Mouse (Mus musculus) c-Kit-positive CD71-positive TER-119-negative erythroid progenitor cells, embryonic 14.5 days (primary cell): Measurements from ENCODE around the gene Gpr63.
"Not testable (repeated sequence)": the region's sequence is repeated elsewhere in the genome, so short reads cannot be mapped to it uniquely, and the experiment has no call there.

Experiments used
- DNase-seq: peaks from one replicate; pipeline ENCODE4 v3.0.0-alpha.2; 2013; ENCODE audit warnings: low read depth

Gpr63 gene

DNA sequence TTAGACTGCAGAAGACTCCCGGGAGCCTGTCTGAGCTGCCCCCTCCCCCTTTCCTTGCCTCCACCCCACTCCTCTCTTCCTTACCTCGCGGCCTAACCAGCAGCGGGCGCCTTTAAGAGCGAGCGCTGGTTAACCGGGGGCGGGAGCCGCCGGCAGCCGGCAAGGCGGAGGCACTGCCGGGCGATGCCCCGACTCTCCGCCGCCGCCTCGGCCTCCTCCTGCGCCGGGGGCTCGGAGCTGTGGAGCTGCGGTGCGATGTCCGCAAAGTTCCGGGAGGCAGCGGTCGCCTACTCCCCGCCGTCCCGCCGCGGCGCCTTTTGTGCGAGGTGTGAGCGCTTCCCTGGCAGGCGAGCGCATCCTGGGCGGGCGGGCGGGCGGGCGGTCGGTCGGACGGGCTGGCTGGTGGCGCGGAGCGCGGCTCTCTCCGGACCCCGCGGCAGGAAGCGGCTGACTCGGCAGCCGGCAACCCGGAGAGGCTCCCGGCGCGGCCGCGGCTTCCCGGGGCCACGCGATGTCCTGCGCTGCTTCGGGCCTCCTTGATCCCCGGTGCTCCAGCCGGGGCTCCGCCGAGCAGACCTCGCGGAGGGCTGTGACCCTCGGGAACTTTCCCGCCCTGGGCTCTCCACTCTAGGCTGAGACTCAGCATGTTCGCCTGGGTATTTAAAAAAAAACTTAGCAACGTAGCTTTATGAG is at the start of gene Gpr63:
TSS of gene Gpr63 (plus strand) at position 109 of the 693 bp plus-strand sequence.
- no peak for DNase-seq

DNA sequence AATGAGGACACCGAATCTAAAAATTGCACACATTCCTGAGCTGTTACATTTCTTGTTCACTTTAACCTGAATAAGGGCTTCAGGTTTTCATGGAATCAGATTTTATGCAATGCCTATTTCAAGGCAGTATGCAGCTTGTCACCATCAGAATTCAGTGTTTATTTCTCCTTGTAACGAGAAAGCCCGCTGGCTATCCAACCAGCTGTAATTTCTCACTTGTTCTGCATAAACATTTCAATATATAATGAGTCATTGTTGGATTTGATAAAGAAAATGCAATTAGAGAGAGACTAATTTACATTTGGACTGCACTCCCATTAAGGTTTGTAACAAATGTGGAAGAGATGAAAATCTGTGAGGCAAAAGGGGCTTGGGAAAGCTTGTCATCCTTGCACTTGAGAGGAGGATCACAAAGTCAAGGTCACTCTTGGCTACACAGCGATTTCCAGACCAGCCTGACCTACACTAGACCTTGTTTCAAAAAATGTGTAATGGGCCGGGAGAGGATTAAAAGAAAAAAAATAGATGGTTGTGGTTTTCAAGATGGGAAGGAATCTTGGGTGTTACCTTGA is 46.1 kb upstream of the Gpr63 start:
- no peak for DNase-seq

- DNase-seq, result no peak
Observed at GRCm38 (mm10) chr4:24924726-24925125, 41.5 kb upstream of the Gpr63 start.

DNA sequence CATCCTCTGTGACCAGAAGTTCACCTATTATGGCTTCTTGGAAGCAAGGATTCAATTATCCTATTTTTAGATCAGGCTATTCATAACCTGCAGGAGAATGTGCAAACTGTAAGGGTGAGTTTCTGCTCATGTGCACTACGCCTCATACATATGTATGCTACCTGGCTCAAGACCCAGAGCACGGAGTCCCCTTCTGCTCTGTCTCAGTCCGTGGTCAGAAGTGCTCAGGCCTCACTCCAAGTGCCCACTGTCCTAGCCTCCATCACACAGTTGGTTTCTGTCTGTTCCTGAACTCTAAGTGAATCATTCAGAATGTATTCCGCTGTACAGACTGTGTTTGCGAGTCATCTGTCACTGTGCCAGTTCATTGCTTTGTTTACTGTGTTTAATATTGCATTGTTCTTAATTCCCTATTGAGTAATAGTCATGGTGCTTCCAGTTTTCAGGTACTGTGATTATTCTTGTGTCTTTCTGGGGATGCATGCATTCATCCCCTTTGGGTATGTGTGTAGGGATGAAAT is 37.9 kb upstream of the Gpr63 start:
- DNase-seq, result no peak

DNA sequence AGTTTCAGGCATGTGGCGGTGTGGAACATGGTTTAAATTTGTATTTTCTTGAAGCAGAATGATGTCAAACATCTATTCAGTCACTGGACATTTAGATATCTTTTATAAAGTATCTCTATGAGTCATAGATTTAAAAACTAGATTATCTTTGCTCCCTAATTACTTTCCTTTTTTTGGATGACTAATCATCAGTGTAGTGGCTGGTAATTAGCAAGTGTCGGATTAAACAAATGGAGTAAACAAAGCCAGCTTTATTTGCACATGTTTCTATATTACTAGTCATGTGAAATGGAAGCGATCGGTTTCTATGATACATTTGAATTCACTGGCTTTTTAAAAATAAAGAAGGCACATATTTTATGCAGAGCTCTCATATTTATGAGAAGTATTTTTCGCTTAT is 37.3 kb upstream of the Gpr63 start:
- no peak for DNase-seq

DNA sequence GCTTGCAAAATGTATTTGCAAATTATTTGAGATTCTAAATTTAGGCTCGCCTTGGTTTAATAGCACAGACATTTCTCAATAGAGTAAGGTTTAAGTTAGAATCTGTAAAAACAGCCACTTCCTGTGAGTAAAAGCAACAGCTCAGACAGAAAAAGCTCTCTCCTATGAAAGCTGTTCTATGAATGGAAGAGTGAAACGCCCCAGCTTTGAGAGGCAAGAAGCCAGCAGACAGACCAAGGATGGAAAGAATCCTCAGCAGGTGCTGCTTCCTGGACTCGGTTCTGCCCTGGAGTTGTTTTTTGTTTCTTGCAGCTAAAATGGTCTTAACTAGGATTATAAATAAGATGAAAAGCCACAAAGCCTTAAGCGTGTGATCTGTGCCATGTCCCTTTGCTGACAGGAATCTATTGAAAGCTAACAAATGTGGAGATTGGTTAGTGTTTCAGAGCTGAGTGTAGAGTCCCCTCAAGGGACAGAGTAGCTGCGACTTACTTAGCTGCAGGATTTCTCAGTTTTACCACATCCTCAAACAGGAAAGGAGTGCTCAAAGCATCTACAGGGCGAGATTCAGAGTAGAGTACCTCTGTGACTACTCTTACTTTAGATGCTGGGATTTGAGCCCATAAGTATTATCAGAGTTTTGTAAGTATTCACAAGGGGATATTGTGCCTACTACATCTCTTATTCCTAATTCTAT is 23.3 kb upstream of the Gpr63 start:
- DNase-seq, result no peak

DNA sequence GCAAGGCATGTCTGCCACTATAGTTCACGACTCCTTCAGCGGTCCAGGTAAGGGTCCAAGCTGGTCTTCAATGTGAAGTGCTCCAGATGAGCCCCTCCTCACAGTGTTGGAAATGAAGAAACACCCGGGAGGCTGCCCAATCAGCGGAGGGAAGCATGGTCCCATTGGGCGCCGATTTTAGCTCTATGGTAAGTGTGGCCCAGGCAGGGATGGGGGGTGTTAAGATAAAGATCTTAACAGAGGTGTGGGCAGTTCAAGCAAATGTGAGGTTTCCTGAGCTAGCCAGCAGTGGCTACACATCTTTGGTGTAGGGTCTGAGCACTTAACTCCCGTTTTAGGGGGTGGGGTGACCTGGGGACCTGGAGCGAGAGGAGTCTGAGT is 299 bp upstream of the Gpr63 start:
- no peak for DNase-seq

- DNase-seq, result no peak
Observed at GRCm38 (mm10) chr4:24967251-24967650, 1.0 kb downstream of the Gpr63 start.

DNA sequence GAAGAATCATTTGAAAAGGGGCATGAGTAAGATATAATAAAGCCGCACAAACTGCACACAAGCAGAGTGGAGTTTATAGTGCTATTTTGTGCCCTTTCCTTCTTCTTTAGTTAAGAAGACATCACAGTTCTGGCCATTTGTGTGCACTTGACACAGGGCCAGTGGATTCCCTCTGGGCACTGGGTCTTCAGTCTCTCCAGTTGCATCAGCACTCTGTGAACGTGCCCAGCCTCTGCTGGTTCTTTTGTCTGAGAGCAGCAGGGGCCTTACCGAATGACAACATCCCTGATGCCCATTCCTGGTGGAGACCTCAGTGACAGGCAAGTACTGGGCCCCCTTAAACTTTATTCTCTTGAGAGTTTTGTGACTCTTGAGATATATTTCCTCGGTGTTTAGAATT is 12.4 kb downstream of the Gpr63 start:
- no peak for DNase-seq

DNA sequence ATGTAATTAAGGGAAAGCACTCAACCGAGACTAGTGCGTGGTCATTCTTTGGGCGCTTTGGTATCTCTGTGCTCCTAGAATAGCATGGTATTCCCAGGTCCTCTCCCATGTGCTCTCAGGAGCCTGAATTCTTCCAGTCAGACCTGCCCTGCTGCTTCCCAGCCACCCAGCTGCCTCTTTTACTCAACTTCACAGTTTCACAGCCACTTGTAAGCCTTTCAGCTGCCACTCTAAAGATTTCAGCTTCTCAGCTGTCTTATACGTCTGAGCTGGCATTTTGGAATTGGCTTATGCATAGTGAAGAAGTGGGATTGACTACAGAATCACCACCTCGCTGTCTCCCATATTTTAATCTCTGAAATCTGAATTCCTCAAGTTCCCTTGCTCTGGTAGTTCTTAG is 19.4 kb downstream of the Gpr63 start:
- DNase-seq, result no peak

DNA sequence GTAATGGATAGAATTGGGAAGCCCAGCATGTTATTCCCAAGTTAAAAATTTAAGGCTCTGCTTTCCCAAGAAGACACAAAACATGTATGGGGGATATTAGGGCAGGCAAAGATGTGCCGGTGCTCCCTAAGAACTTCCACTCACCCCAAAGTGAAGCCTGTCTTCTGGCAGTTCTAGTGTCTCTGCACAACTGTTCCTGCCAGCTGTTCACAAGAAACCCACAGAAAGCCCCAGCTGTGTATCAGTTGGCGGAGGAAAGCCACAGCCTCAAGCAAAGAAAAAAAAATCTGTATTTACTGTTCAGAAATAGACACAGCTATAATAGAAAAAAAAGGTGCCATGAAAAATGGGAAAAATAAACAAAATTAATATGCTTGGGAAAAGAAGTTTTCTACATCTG is 25.3 kb downstream of the Gpr63 start:
- no peak for DNase-seq

- not testable (repeated sequence) for DNase-seq
Observed at GRCm38 (mm10) chr4:25009328-25009727, 43.1 kb downstream of the Gpr63 start.

DNA sequence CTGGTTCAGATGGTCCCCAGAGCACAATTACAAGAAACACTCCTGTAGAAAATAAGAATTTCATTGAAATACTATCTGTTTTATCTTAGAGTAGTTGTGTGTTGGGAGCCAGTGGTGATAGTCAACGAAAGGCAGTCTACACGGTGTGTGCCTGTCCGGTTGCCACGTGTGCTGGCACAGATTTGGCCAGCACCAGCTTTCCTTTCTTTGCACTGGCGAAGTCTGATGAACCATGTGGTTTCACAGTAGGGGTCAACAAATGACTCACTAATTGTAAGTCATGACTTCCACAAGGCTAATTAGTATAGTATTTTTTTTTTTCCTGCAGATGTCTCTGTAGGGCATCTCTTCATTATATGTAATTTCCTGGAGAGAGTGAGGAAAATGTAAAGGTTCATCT is 45.6 kb downstream of the Gpr63 start:
- DNase-seq, result no peak

- DNase-seq, result no peak
Observed at GRCm38 (mm10) chr4:25012726-25013125, 46.5 kb downstream of the Gpr63 start.

GRCm38 (mm10) chr4:25015017-25015655 is 48.9 kb downstream of the Gpr63 start:
- DNase-seq, result no peak

GRCm38 (mm10) chr4:25028252-25028651 is 62.0 kb downstream of the Gpr63 start:
- DNase-seq, result no peak

DNA sequence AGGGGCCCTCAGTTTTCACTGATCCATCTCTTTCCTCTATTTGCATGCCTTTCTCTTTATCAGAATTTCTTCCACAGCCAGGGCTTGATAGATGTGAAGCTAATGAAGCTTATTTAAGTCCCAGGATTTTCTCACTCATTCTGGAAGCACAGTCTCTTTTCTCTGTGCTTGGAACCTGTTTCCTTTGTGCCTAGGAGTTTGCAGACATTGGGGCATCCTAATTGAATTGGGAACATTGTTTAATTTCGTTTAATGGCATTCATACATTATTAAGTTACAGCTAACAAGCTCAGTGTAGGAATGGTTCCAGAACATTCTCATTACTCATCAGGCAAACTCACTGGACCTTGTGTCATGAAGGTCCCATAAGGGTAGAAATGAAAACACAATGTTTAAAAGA is 62.5 kb downstream of the Gpr63 start:
- no peak for DNase-seq

GRCm38 (mm10) chr4:25029875-25030274 is 63.7 kb downstream of the Gpr63 start:
- DNase-seq, result no peak

DNA sequence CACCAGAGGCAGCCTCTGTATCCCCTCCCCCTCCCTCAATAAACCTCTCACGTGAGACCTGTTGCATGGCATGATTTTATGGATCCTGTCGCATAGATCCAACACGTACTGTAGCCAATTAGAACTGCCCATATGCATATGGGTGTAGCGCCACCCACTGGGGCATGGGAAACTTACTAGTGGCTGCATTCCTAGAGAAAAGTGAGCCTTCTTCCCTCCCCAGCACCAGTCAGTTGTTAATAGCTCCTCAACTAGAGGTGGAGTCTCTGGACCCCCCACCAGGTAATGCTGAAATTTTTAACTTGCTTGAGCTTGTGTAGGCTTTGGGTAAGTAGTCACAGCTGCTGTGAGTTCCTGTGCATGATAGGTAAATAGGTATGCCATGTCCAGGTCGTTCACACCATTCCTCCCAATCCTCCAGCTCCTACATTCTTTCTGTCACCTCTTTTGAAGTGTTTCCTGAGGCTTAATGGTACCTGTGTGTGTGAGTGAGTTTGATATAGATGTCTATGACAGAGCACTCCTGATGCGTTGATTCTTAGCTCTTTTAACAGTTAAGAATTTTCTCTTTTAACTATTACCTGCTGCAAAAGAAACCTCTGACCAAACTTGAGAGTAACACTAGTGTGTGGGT is 69.1 kb downstream of the Gpr63 start:
- no peak for DNase-seq

DNA sequence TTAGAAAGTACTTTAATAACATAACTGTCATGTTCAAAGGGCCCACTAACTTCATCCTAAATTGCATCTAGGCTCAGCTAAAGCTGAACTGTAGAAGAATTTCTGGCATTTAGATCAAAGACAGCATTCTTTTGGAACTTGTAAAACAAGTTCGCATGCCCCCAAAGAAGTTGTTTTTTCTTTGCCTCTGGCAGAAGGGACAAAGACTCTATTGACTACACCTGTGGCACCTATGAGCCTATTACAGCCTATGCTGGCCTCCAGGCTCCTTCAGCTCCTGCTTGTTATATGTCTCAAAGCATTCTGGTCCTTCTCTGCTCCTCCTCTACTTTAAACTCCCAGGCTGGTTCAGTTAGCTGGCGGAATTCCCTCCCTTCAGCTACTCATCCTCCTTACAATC is 69.6 kb downstream of the Gpr63 start:
- DNase-seq, result no peak

DNA sequence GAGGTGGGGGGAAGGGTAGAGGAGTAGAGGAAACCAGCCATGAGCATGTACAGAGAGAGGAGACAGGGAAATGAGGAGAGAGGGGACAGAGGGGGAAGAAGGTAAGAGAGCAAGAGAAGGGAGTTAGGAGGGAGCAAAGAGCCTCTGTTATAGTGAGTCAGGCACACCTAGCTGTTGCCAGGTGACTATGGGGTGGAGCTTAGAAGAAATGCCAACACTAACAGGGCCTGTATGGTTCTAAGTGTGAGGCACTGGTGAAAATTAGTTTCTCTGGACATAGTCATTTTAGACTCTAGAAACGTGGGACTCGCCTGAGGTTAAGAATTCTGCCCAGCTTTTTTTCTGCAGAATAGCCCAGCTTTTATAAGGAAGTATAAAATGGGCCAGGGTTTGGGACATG is 71.1 kb downstream of the Gpr63 start:
- no peak for DNase-seq

GRCm38 (mm10) chr4:25055541-25055940 is 89.3 kb downstream of the Gpr63 start:
- DNase-seq, result not testable (repeated sequence)
